Mouse (Mus musculus) small intestine, adult 2 months (tissue): Measurements from ENCODE around the gene Akp3. TPM values are rescaled to one million over a fixed set of nuclear protein-coding genes. Genes with fewer than 3 reads are reported as not detected.
A peak's percentile ranks its signal among the peaks of the same experiment; 100 is the strongest.

Experiments
- H3K27ac ChIP-seq: fragments of 200-500 bp; 2 replicates; pipeline ENCODE4 v1.5.1; 2012; ENCODE audit warnings: low read depth, low read length, control low read depth, inconsistent platforms; ENCODE audit not compliant: insufficient read depth
- H3K27me3 ChIP-seq: fragments of 200-500 bp; 2 replicates; pipeline ENCODE4 v1.6.1; 2012; ENCODE audit warnings: mild to moderate bottlenecking, moderate library complexity, low read length, inconsistent platforms; ENCODE audit not compliant: control insufficient read depth, insufficient read depth
- H3K36me3 ChIP-seq: fragments of 200-500 bp; 2 replicates; pipeline ENCODE4 v1.6.1; 2012; ENCODE audit warnings: mild to moderate bottlenecking, low read length, control low read depth, inconsistent platforms; ENCODE audit not compliant: control insufficient read depth, insufficient read depth
- H3K4me1 ChIP-seq: fragments of 200-500 bp; 2 replicates; pipeline ENCODE4 v1.6.1; 2012; ENCODE audit warnings: low read length, inconsistent platforms, mixed read lengths; ENCODE audit not compliant: control insufficient read depth, insufficient read depth, insufficient read length
- H3K4me3 ChIP-seq: fragments of 200-500 bp; 2 replicates; pipeline ENCODE4 v1.5.1; 2012; ENCODE audit warnings: low read depth, mild to moderate bottlenecking, control low read depth, inconsistent platforms, low read length, moderate library complexity
- CTCF ChIP-seq: fragments of 200-500 bp; IDR thresholded peaks from 2 replicates; pipeline ENCODE4 v1.5.1; 2012; ENCODE audit warnings: low read depth, mild to moderate bottlenecking, control low read depth, inconsistent platforms, low read length, moderate library complexity, mixed read lengths; ENCODE audit not compliant: insufficient replicate concordance, insufficient read length; ENCODE audit errors: extremely low read depth
- POLR2A ChIP-seq: fragments of 200-500 bp; IDR thresholded peaks from 2 replicates; pipeline ENCODE4 v1.6.1; 2012; ENCODE audit warnings: low read depth, mild to moderate bottlenecking, control low read depth, inconsistent platforms, low read length, moderate library complexity
- WGBS: fragments of 180-500 bp; shearing (Covaris S2); methylation state at CpG from one replicate; pipeline ENCODE4 v1.1.7; 2018; 5-methylcytosine and 5-hydroxymethylcytosine counted together
- polyA plus RNA-seq: library from polyadenylated mRNA; depleted of rRNA; stranded (reverse); fragments of >200 nt; gene quantifications from 2 replicates; pipeline ENCODE4 v1.2.3, GENCODE M21; 2012; rRNA removed

Akp3 gene
- polyA plus RNA-seq, 1 experiment: 13.5 TPM

GRCm38 (mm10) chr1:87171312-87171711, 46.5 kb downstream of the Akp3 start:
- TF ChIP-seq POLR2A (no peak), CTCF (no peak)
- H3K36me3 ChIP-seq: no peaks in the 10 kb centered on the region
- no peak overlapping the region for H3K4me3 ChIP-seq
- WGBS: 78% methylated on average over 1 of the region's 1 CpGs
- H3K27me3 ChIP-seq: peaks cover 13% of the 10 kb centered on the region
- H3K4me1 ChIP-seq: no peaks in the 10 kb centered on the region
- no peak overlapping the region for H3K27ac ChIP-seq

- no peak overlapping the region for H3K27ac ChIP-seq
- H3K4me1 ChIP-seq: no peaks in the 10 kb centered on the region
- H3K4me3 ChIP-seq: no peak overlapping the region
- TF ChIP-seq POLR2A (no peak), CTCF (no peak)
- H3K27me3 ChIP-seq: peaks cover 13% of the 10 kb centered on the region; the same call in 1 of the 2 replicates
- 80% methylated on average over 9 of the region's 9 CpGs for WGBS
- no peaks in the 10 kb centered on the region for H3K36me3 ChIP-seq
These were observed 47.5 kb downstream of the Akp3 start for GRCm38 (mm10) chr1:87172316-87172715.

GRCm38 (mm10) chr1:87174006-87174955, 49.5 kb downstream of the Akp3 start:
- TF ChIP-seq CTCF (peak; percentile 76; the same call in 1 of the 2 replicates), POLR2A (no peak)
- 0 out of 2 replicates have a peak overlapping the region, but pooled peaks have one; percentile 13 for H3K4me3 ChIP-seq
- WGBS: 24% methylated on average over 28 of the region's 28 CpGs
- no peaks in the 10 kb centered on the region for H3K36me3 ChIP-seq
- peaks cover 12% of the 10 kb centered on the region; the same call in 1 of the 2 replicates for H3K27me3 ChIP-seq
- H3K27ac ChIP-seq: no peak overlapping the region
- no peaks in the 10 kb centered on the region for H3K4me1 ChIP-seq

- Histone ChIP-seq H3K27me3 (no peaks in the 10 kb centered on the region), H3K36me3 (no peaks in the 10 kb centered on the region), H3K4me3 (no peak overlapping the region), H3K27ac (no peak overlapping the region), H3K4me1 (no peaks in the 10 kb centered on the region)
- 13% methylated on average over 11 of the region's 11 CpGs for WGBS
- TF ChIP-seq POLR2A (no peak), CTCF (no peak)
These were observed 51.1 kb downstream of the Akp3 start for GRCm38 (mm10) chr1:87175852-87176292.

Other genes starting within 250 kb of the Akp3 start
- 1.9 and 7.3 TPM in 2 replicates for gene Alppl2, start 35.0 kb upstream of the Akp3 start, polyA plus RNA-seq
- gene Alpi, start 23.4 kb upstream of the Akp3 start, polyA plus RNA-seq: 2,031 and 4,686 TPM in 2 replicates
- gene Ecel1, start 31.5 kb downstream of the Akp3 start, polyA plus RNA-seq: 0.22 and 1.7 TPM in 2 replicates
- not detected in 2 replicates for gene Prss56, start 58.3 kb downstream of the Akp3 start, polyA plus RNA-seq
- gene Chrnd, start 65.6 kb downstream of the Akp3 start, polyA plus RNA-seq: 0.05 and 0.33 TPM in 2 replicates
- gene Chrng, start 79.7 kb downstream of the Akp3 start, polyA plus RNA-seq: not detected in 2 replicates
- gene Eif4e2, start 88.9 kb downstream of the Akp3 start, polyA plus RNA-seq: 11.3 and 16.5 TPM in 2 replicates
- gene Efhd1, start 139.4 kb downstream of the Akp3 start, polyA plus RNA-seq: 1.1 and 1.5 TPM in 2 replicates
- 10.8 and 26.0 TPM in 2 replicates for gene Gigyf2, start 202.0 kb downstream of the Akp3 start, polyA plus RNA-seq